Mouse (Mus musculus): ENCODE measurements around the gene Clstn2. TPM values are rescaled to one million over a fixed set of nuclear protein-coding genes. Genes with fewer than 3 reads are reported as not detected.

The Clstn2 gene
- total RNA-seq (2014; fragmentation: Nextera tagmentation) (not detected in 2 replicates), total RNA-seq (2017) (0.05 TPM in 1 of 2 replicates, not detected in the other), polyA plus RNA-seq (2012) (not detected in 2 replicates)

- Histone ChIP-seq H3K27me3 (ENCODE audit: insufficient read depth, low read length) (no peaks in the 10 kb centered on the region), H3K4me3 (ENCODE audit: low read depth, low read length) (peak within 1 kb of the TSS; percentile 23; the same call in 1 of the 2 replicates), H3K9me3 (replicated peaks) (peaks cover 63% of the 10 kb centered on the region), H3K36me3 (replicated peaks) (no peaks in the 10 kb centered on the region), H3K4me1 (ENCODE audit: insufficient read depth, low read depth, low read length) (no peaks in the 10 kb centered on the region)
- ATAC-seq (ENCODE audit: extremely low read depth, insufficient number of reproducible peaks, low FRiP score, poor library complexity, severe bottlenecking) (no peak), DNase-seq (ENCODE audit: low spot score) (no peak)
- TF ChIP-seq POLR2AphosphoS5 (IDR thresholded peaks at IDR 0.05; ENCODE audit: insufficient replicate concordance, low read depth, low read length) (no peak), TAL1 (conservative IDR thresholded peaks at IDR 0.05; ENCODE audit: low read depth, low read length) (no peak), GATA2 (IDR thresholded peaks at IDR 0.05; ENCODE audit: borderline replicate concordance, low read depth, low read length) (no peak), GATA1 (IDR thresholded peaks at IDR 0.05; ENCODE audit: borderline replicate concordance, low read length) (no peak), CTCF (IDR thresholded peaks at IDR 0.05; ENCODE audit: low read depth, low read length) (no peak)
These were observed at the start of gene Clstn2 for GRCm38 (mm10) chr9:98032573-98033272. Clstn2 (minus strand) TSS chr9:98033181.

- no peak for ATAC-seq (ENCODE audit: extremely low read depth, insufficient number of reproducible peaks, low FRiP score, poor library complexity, severe bottlenecking)
- DNase-seq (ENCODE audit: low spot score), result no peak
- Histone ChIP-seq H3K27me3 (ENCODE audit: insufficient read depth, low read length) (no peaks in the 10 kb centered on the region), H3K4me3 (ENCODE audit: low read depth, low read length) (no peak overlapping the region), H3K9me3 (replicated peaks) (peaks cover 34% of the 10 kb centered on the region), H3K4me1 (ENCODE audit: insufficient read depth, low read depth, low read length) (no peaks in the 10 kb centered on the region), H3K36me3 (replicated peaks) (no peaks in the 10 kb centered on the region)
- no peak for TF ChIP-seq TAL1 (conservative IDR thresholded peaks at IDR 0.05; ENCODE audit: low read depth, low read length)
- no peak for TF ChIP-seq GATA2 (IDR thresholded peaks at IDR 0.05; ENCODE audit: borderline replicate concordance, low read depth, low read length)
- TF ChIP-seq POLR2AphosphoS5 (IDR thresholded peaks at IDR 0.05; ENCODE audit: insufficient replicate concordance, low read depth, low read length), result no peak
- no peak for TF ChIP-seq CTCF (IDR thresholded peaks at IDR 0.05; ENCODE audit: low read depth, low read length)
- no peak for TF ChIP-seq GATA1 (IDR thresholded peaks at IDR 0.05; ENCODE audit: borderline replicate concordance, low read length)
These were observed 34.8 kb upstream of the Clstn2 start for GRCm38 (mm10) chr9:98067767-98068166.

DNA sequence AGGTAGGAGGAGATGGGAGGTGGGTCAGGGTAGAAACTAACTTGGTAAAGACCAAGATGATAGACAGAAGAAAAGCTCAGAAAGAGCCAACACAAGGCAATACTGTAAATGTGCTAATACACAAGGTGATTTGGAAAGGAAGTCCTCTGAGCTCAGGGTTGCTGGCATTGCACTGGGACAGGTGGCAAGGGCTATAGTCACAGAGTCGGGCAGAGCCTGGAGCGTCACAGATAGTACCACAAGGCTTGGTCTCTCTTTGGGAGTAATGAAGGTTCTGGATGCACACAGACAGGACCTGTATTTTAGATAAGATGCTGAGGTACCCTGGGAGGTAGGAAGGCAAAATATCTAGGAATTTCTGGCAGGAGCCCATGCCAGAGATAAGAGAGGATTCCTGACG lies 28.7 kb upstream of the Clstn2 start:
- no peaks in the 10 kb centered on the region for H3K4me1 ChIP-seq (ENCODE audit: insufficient read depth, low read depth, low read length)

DNA sequence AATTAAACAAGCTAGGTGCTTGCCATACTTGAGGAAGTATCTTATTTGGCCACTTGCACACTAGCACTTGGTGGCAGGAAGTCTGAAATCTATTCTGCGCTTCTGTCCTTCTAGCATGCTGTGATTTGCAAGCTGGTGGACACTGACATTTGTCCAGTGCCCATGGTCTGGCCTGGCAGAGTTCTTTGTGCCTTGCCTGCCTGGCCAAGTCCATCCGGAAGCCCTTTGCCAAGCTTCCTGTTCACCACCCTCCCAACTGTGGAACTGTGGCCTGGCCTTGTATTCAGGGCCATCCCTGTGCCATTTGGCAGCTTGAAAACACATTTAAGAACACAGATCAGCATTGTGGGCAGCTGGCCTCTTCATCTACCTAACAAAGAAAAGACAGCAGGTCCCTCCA lies 24.3 kb upstream of the Clstn2 start:
- Histone ChIP-seq H3K36me3 (replicated peaks) (no peaks in the 10 kb centered on the region), H3K9me3 (replicated peaks) (peaks cover 33% of the 10 kb centered on the region), H3K4me3 (ENCODE audit: low read depth, low read length) (no peak overlapping the region), H3K27me3 (ENCODE audit: insufficient read depth, low read length) (no peaks in the 10 kb centered on the region), H3K4me1 (ENCODE audit: insufficient read depth, low read depth, low read length) (no peaks in the 10 kb centered on the region)
- no peak for TF ChIP-seq GATA1 (IDR thresholded peaks at IDR 0.05; ENCODE audit: borderline replicate concordance, low read length)
- no peak for TF ChIP-seq GATA2 (IDR thresholded peaks at IDR 0.05; ENCODE audit: borderline replicate concordance, low read depth, low read length)
- TF ChIP-seq TAL1 (conservative IDR thresholded peaks at IDR 0.05; ENCODE audit: low read depth, low read length), result no peak
- TF ChIP-seq POLR2AphosphoS5 (IDR thresholded peaks at IDR 0.05; ENCODE audit: insufficient replicate concordance, low read depth, low read length), result no peak
- no peak for TF ChIP-seq CTCF (IDR thresholded peaks at IDR 0.05; ENCODE audit: low read depth, low read length)
- ATAC-seq (ENCODE audit: extremely low read depth, insufficient number of reproducible peaks, low FRiP score, poor library complexity, severe bottlenecking) (no peak), DNase-seq (ENCODE audit: low spot score) (no peak)

More for the DNA sequence above, 28.7 kb upstream of the Clstn2 start:
- peaks cover 37% of the 10 kb centered on the region for H3K9me3 ChIP-seq (replicated peaks)
- H3K27me3 ChIP-seq (ENCODE audit: insufficient read depth, low read length), result no peaks in the 10 kb centered on the region
- TF ChIP-seq GATA1 (IDR thresholded peaks at IDR 0.05; ENCODE audit: borderline replicate concordance, low read length) (no peak), POLR2AphosphoS5 (IDR thresholded peaks at IDR 0.05; ENCODE audit: insufficient replicate concordance, low read depth, low read length) (no peak), CTCF (IDR thresholded peaks at IDR 0.05; ENCODE audit: low read depth, low read length) (no peak), TAL1 (conservative IDR thresholded peaks at IDR 0.05; ENCODE audit: low read depth, low read length) (no peak), GATA2 (IDR thresholded peaks at IDR 0.05; ENCODE audit: borderline replicate concordance, low read depth, low read length) (no peak)
- no peaks in the 10 kb centered on the region for H3K36me3 ChIP-seq (replicated peaks)
- no peak overlapping the region for H3K4me3 ChIP-seq (ENCODE audit: low read depth, low read length)
- DNase-seq (ENCODE audit: low spot score) (no peak), ATAC-seq (ENCODE audit: extremely low read depth, insufficient number of reproducible peaks, low FRiP score, poor library complexity, severe bottlenecking) (no peak)

DNA sequence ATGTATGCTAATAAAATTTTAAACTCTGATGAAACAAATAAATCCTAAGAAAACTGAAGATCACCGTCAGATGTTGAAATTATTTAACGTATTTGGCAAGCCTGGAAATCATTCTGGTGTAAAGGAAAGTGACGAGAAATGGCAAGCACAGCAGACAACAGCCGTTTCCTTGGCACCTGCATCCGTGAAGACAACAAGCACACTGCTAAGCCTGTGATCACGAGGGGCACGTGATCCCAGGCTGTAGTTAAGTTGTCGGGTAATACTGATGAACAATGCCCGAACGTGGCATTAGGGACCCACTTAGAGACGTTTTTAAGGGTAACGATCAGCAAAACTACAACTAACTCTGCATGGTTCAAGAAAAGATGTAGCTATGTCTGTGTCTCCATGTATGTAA lies 18.4 kb upstream of the Clstn2 start:
- peaks cover 19% of the 10 kb centered on the region for H3K9me3 ChIP-seq (replicated peaks)
- no peak overlapping the region for H3K4me3 ChIP-seq (ENCODE audit: low read depth, low read length)

GRCm38 (mm10) chr9:98033273-98033855 lies 383 bp upstream of the Clstn2 start:
- DNase-seq (ENCODE audit: low spot score), result no peak
- Histone ChIP-seq H3K27me3 (ENCODE audit: insufficient read depth, low read length) (no peaks in the 10 kb centered on the region), H3K4me1 (ENCODE audit: insufficient read depth, low read depth, low read length) (no peaks in the 10 kb centered on the region), H3K9me3 (replicated peaks) (peaks cover 59% of the 10 kb centered on the region), H3K4me3 (ENCODE audit: low read depth, low read length) (peak overlapping the region; percentile 23; the same call in 1 of the 2 replicates), H3K36me3 (replicated peaks) (no peaks in the 10 kb centered on the region)
- ATAC-seq (ENCODE audit: extremely low read depth, insufficient number of reproducible peaks, low FRiP score, poor library complexity, severe bottlenecking), result no peak
- TF ChIP-seq GATA1 (IDR thresholded peaks at IDR 0.05; ENCODE audit: borderline replicate concordance, low read length) (no peak), CTCF (IDR thresholded peaks at IDR 0.05; ENCODE audit: low read depth, low read length) (no peak), GATA2 (IDR thresholded peaks at IDR 0.05; ENCODE audit: borderline replicate concordance, low read depth, low read length) (no peak), TAL1 (conservative IDR thresholded peaks at IDR 0.05; ENCODE audit: low read depth, low read length) (no peak), POLR2AphosphoS5 (IDR thresholded peaks at IDR 0.05; ENCODE audit: insufficient replicate concordance, low read depth, low read length) (no peak)

More for the DNA sequence above, 18.4 kb upstream of the Clstn2 start:
- DNase-seq (ENCODE audit: low spot score), result no peak
- H3K36me3 ChIP-seq (replicated peaks), result no peaks in the 10 kb centered on the region
- no peak for TF ChIP-seq POLR2AphosphoS5 (IDR thresholded peaks at IDR 0.05; ENCODE audit: insufficient replicate concordance, low read depth, low read length)
- TF ChIP-seq CTCF (IDR thresholded peaks at IDR 0.05; ENCODE audit: low read depth, low read length), result no peak
- no peak for TF ChIP-seq GATA2 (IDR thresholded peaks at IDR 0.05; ENCODE audit: borderline replicate concordance, low read depth, low read length)
- no peak for TF ChIP-seq TAL1 (conservative IDR thresholded peaks at IDR 0.05; ENCODE audit: low read depth, low read length)
- no peak for TF ChIP-seq GATA1 (IDR thresholded peaks at IDR 0.05; ENCODE audit: borderline replicate concordance, low read length)
- no peak for ATAC-seq (ENCODE audit: extremely low read depth, insufficient number of reproducible peaks, low FRiP score, poor library complexity, severe bottlenecking)
- H3K4me1 ChIP-seq (ENCODE audit: insufficient read depth, low read depth, low read length), result no peaks in the 10 kb centered on the region
- H3K27me3 ChIP-seq (ENCODE audit: insufficient read depth, low read length), result no peaks in the 10 kb centered on the region
